Comparison of ENCODE assay signal across 14 mouse cellular contexts in genomic region chr16:28964048-28964447, GRCm38 (mm10).
"Had no signal": no experiment of that assay in that cellular context is flagged by ENCODE, and none has a peak within 500 bp of the region (broad histone marks: within the 10 kb centered on the region; RNA-seq: fewer than 3 reads in every experiment).

No protein-coding gene starts in this region.

- H3K4me3 ChIP-seq: limb, embryonic 15.5 days; liver, embryonic 12.5 days; midbrain, embryonic 10.5 days; neural tube, embryonic 12.5 days had no signal

- H3K36me3 ChIP-seq: limb, embryonic 15.5 days; liver, embryonic 12.5 days; midbrain, embryonic 10.5 days; neural tube, embryonic 12.5 days had no signal

- ATAC-seq: liver, embryonic 12.5 days had no signal

- H3K4me2 ChIP-seq: limb, embryonic 15.5 days; liver, embryonic 12.5 days; lung, embryonic 14.5 days; neural tube, embryonic 12.5 days had no signal

- H3K27me3 ChIP-seq: limb, embryonic 15.5 days; liver, embryonic 12.5 days; neural tube, embryonic 12.5 days had no signal

- H3K4me1 ChIP-seq: limb, embryonic 15.5 days; liver, embryonic 12.5 days; midbrain, embryonic 10.5 days; neural tube, embryonic 12.5 days had no signal

- DNase-seq: kidney, postnatal 25 days; layer of hippocampus, adult 9-11 months; layer of hippocampus, postnatal 36 days; lung, embryonic 14.5 days; lung, postnatal 10 days; lung, postnatal 4 days; midbrain, embryonic 14.5 days; right cerebral cortex, postnatal 14 days; thymus, postnatal 4 days had no signal

- H3K9ac ChIP-seq: limb, embryonic 15.5 days; liver, embryonic 12.5 days; lung, embryonic 14.5 days; neural tube, embryonic 12.5 days had no signal

- H3K27ac ChIP-seq: limb, embryonic 15.5 days; liver, embryonic 12.5 days; midbrain, embryonic 10.5 days; neural tube, embryonic 12.5 days; stomach, postnatal 0 days had no signal

- H3K9me3 ChIP-seq: limb, embryonic 15.5 days; liver, embryonic 12.5 days; midbrain, embryonic 10.5 days; neural tube, embryonic 12.5 days had no signal
